Mouse (Mus musculus) myocyte (in vitro differentiated cells): ENCODE measurements around the gene Zfp27. TPM values are rescaled to one million over a fixed set of nuclear protein-coding genes. Genes with fewer than 3 reads are reported as not detected.
A peak's percentile ranks its signal among the peaks of the same experiment; 100 is the strongest.
"Not testable (repeated sequence)": the region's sequence is repeated elsewhere in the genome, so short reads cannot be mapped to it uniquely, and the experiment has no call there.

Source experiments
- H3K27me3 ChIP-seq: one replicate; pipeline ENCODE4 v1.6.1; 2011; ENCODE audit not compliant: control insufficient read depth, insufficient read depth, insufficient read length
- H3K36me3 ChIP-seq: one replicate; pipeline ENCODE4 v1.6.1; 2011; ENCODE audit not compliant: control insufficient read depth, insufficient read depth
- H3K4me2 ChIP-seq: one replicate; pipeline ENCODE4 v1.6.1; 2011; ENCODE audit warnings: low read depth, control low read depth
- H3K4me3 ChIP-seq: one replicate; pipeline ENCODE4 v1.5.1; 2011; ENCODE audit warnings: mild to moderate bottlenecking, control low read depth, moderate library complexity
- H3K79me2 ChIP-seq: one replicate; pipeline ENCODE4 v1.6.1; 2011; ENCODE audit not compliant: control insufficient read depth, insufficient read depth
- H3ac ChIP-seq: one replicate; pipeline ENCODE4 v1.6.1; 2011; ENCODE audit not compliant: control insufficient read depth, insufficient read length
- CEBPB ChIP-seq: IDR thresholded peaks from 2 replicates; pipeline ENCODE4 v1.6.1; 2011; ENCODE audit warnings: mild to moderate bottlenecking, moderate library complexity; ENCODE audit not compliant: poor library complexity, insufficient read depth, severe bottlenecking
- E2F4 ChIP-seq: IDR thresholded peaks from one replicate; pipeline ENCODE4 v1.6.1; 2011; ENCODE audit warnings: mild to moderate bottlenecking, control low read depth, moderate library complexity; ENCODE audit not compliant: insufficient read depth
- MAX ChIP-seq: IDR thresholded peaks from one replicate; pipeline ENCODE4 v1.6.1; 2011; ENCODE audit warnings: low read depth, mild to moderate bottlenecking, control low read depth
- MYOD1 ChIP-seq, 3 experiments: IDR thresholded peaks; one replicate each; pipeline ENCODE4 v1.6.1; 2011; ENCODE audit warnings: control low read depth in 2 of 3, low read depth in 2 of 3, mild to moderate bottlenecking in 2 of 3, moderate library complexity in 1 of 3; ENCODE audit not compliant: insufficient read length in 2 of 3, control insufficient read depth in 1 of 3
- MYOG ChIP-seq, 3 experiments: IDR thresholded peaks; one replicate each; pipeline ENCODE4 v1.6.1; 2011; ENCODE audit warnings: control low read depth in 2 of 3, low read depth in 2 of 3, mild to moderate bottlenecking in 2 of 3; ENCODE audit not compliant: insufficient read length in 2 of 3, control insufficient read depth in 1 of 3, insufficient read depth in 1 of 3
- POLR2A ChIP-seq: IDR thresholded peaks from one replicate; pipeline ENCODE4 v1.6.1; 2011; ENCODE audit warnings: low read depth, mild to moderate bottlenecking, control low read depth, moderate library complexity; ENCODE audit not compliant: insufficient read length
- POLR2AphosphoS2 ChIP-seq: IDR thresholded peaks from one replicate; pipeline ENCODE4 v1.6.1; 2011; ENCODE audit warnings: low read depth, control low read depth; ENCODE audit not compliant: insufficient read length
- REST ChIP-seq: IDR thresholded peaks from one replicate; pipeline ENCODE4 v1.6.1; 2011; ENCODE audit warnings: mild to moderate bottlenecking, control low read depth, moderate library complexity; ENCODE audit not compliant: insufficient read depth, insufficient read length
- SRF ChIP-seq: IDR thresholded peaks from one replicate; pipeline ENCODE4 v1.6.1; 2011; ENCODE audit warnings: low read depth; ENCODE audit not compliant: control insufficient read depth, insufficient read length
- TCF12 ChIP-seq: IDR thresholded peaks from one replicate; pipeline ENCODE4 v1.6.1; 2011; ENCODE audit warnings: mild to moderate bottlenecking, control low read depth; ENCODE audit not compliant: poor library complexity, insufficient read depth, severe bottlenecking
- TCF3 ChIP-seq: IDR thresholded peaks from one replicate; pipeline ENCODE4 v1.6.1; 2011; ENCODE audit warnings: low read depth, control low read depth; ENCODE audit not compliant: insufficient read length
- USF1 ChIP-seq: IDR thresholded peaks from one replicate; pipeline ENCODE4 v1.6.1; 2011; ENCODE audit warnings: low read depth, mild to moderate bottlenecking, control low read depth, moderate library complexity
- polyA plus RNA-seq: library from polyadenylated mRNA; unstranded; fragments of >200 nt; fragmentation: generic; extraction: Trizol; gene quantifications from one replicate; pipeline ENCODE4 v1.2.1, GENCODE M21; 2012; ENCODE audit warnings: missing spikeins

The Zfp27 gene
- polyA plus RNA-seq, 1 experiment: 3.9 TPM

DNA sequence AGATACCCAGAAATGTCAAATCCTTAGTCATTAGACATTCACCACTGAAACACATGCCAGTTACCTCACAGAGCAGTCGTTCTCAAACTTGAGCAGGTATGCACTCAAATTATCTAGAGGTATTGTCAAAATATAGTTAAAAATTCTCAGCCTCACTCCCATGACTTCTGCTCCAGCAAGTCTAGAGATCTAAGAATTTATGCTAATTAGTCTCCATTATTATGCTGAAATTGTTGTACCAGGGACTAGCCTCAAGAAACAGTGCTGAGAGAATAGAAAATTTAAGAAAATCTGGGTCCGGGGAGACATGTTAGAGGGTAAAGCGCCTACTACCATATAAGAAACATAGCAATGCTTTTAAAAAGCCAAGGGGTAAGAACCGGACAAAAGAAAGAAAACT is 2.3 kb downstream of the Zfp27 start:
- TF ChIP-seq POLR2A: no peak
- TF ChIP-seq SRF: no peak
- no peak for TF ChIP-seq POLR2AphosphoS2
- TF ChIP-seq TCF12: no peak
- TF ChIP-seq USF1: no peak
- TF ChIP-seq E2F4: no peak
- Histone ChIP-seq H3K4me3 (no peak overlapping the region), H3ac (no peak overlapping the region), H3K27me3 (no peaks in the 10 kb centered on the region), H3K79me2 (peaks cover 12% of the 10 kb centered on the region), H3K36me3 (no peaks in the 10 kb centered on the region), H3K4me2 (no peak overlapping the region)

DNA sequence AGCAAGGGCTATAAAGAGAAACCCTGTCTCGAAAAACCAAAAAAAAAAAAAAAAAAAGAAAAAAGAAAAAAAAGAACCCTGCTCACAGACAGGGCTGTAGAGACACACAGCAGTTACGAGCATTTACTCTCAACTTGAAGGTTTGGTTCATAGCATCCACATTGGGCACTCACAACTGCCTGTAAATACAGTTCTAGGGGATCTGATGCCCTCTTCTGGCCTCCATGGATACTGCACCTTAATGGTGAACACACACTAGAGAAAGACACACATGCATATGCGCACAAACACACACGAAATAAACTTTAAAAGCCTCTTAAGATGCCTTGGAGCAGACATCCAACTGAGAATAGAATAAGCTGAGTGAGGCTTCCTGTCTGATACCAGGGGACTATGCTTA is 8.0 kb downstream of the Zfp27 start:
- Histone ChIP-seq H3K27me3 (no peaks in the 10 kb centered on the region), H3K36me3 (peaks cover 37% of the 10 kb centered on the region), H3ac (no peak overlapping the region), H3K4me3 (no peak overlapping the region), H3K4me2 (no peak overlapping the region), H3K79me2 (no peaks in the 10 kb centered on the region)
- no peak for TF ChIP-seq E2F4
- no peak for TF ChIP-seq CEBPB
- TF ChIP-seq MYOD1 (IDR thresholded peaks at IDR 0.05; ENCODE audit: control insufficient read depth in 1 of 3, insufficient read length in 2 of 3, low read depth in 2 of 3): no peak
- TF ChIP-seq REST: no peak

DNA sequence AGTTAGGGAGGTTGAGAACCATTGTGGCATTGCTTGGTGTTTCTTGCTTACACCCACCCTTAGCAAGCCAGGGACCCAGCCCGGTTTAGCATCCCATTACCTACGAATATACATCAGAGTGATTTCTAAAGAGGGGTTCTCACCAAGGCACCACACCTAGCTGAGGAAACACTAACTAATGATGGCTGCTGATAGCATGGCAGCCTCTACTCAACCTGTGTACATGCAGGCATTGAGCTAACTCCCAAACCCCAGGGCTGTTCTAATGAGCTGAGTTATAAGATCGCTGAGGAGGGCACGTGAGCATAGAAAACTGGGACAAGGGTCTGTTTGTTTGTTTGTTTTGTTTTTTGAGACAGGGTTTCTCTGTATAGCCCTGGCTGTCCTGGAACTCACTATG is 13.6 kb downstream of the Zfp27 start:
- TF ChIP-seq CEBPB: no peak
- TF ChIP-seq POLR2AphosphoS2: no peak
- TF ChIP-seq MYOD1 (IDR thresholded peaks at IDR 0.05; ENCODE audit: control insufficient read depth in 1 of 3, insufficient read length in 2 of 3, low read depth in 2 of 3): no peak
- no peak for TF ChIP-seq TCF12
- no peak for TF ChIP-seq POLR2A
- no peak for TF ChIP-seq SRF
- TF ChIP-seq MYOG (IDR thresholded peaks at IDR 0.05; ENCODE audit: control insufficient read depth in 1 of 3, insufficient read depth in 1 of 3, insufficient read length in 2 of 3, low read depth in 2 of 3): no peak
- no peak for TF ChIP-seq TCF3
- TF ChIP-seq MAX: no peak
- TF ChIP-seq USF1: no peak
- Histone ChIP-seq H3K79me2 (no peaks in the 10 kb centered on the region), H3ac (no peak overlapping the region), H3K4me2 (no peak overlapping the region), H3K36me3 (peaks cover 39% of the 10 kb centered on the region), H3K27me3 (no peaks in the 10 kb centered on the region), H3K4me3 (no peak overlapping the region)

DNA sequence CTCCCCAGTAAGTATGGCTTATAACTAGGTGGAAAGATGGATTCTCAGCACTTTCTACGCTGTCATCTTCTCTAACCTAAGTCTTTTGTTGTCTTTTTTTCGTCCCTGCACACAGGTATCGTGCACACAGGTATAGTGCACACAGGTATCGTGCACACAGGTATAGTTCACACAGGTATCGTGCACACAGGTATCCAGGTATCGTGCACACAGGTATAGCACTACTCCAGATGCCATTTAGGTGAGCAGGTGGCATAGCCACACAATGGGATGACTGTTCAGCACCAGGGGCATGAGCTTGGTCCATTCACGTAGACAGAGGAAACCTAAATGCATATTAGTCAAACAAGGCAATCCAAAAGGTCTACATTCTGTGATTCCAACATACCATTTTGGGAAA is 15.9 kb downstream of the Zfp27 start:
- H3K4me2 ChIP-seq: no peak overlapping the region
- H3K36me3 ChIP-seq: peaks cover 23% of the 10 kb centered on the region
- TF ChIP-seq TCF12 (no peak), POLR2AphosphoS2 (peak; percentile 59)

DNA sequence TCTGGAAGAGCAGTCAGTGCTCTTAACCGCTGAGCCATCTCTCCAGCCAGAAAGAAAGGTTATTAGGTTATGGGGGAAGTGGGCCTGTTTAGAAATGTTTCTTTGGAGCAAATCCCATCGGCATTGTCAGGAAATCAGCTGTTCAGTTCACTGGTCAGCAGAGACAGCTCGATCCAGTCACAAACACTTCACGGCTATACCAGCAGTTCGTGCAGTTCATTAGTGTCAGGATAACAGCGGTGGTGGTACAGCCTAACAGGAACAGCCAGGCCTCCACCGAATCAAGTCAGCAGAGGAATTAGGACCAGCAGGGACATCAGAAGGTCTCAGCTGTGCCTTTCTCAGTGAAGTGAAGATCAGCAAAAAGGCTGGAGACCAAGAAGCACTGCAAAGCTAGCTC is 25.5 kb downstream of the Zfp27 start:
- H3K36me3 ChIP-seq: no peaks in the 10 kb centered on the region
- TF ChIP-seq POLR2A (no peak), REST (no peak), SRF (no peak), CEBPB (no peak), MYOG (IDR thresholded peaks at IDR 0.05; ENCODE audit: control insufficient read depth in 1 of 3, insufficient read depth in 1 of 3, insufficient read length in 2 of 3, low read depth in 2 of 3) (no peak), MYOD1 (IDR thresholded peaks at IDR 0.05; ENCODE audit: control insufficient read depth in 1 of 3, insufficient read length in 2 of 3, low read depth in 2 of 3) (no peak), MAX (no peak), POLR2AphosphoS2 (no peak), E2F4 (no peak), TCF12 (no peak), USF1 (no peak), TCF3 (no peak)
- H3K27me3 ChIP-seq: no peaks in the 10 kb centered on the region
- H3ac ChIP-seq: no peak overlapping the region
- no peak overlapping the region for H3K4me2 ChIP-seq
- no peaks in the 10 kb centered on the region for H3K79me2 ChIP-seq
- no peak overlapping the region for H3K4me3 ChIP-seq

More for the DNA sequence above, 15.9 kb downstream of the Zfp27 start:
- H3ac ChIP-seq: no peak overlapping the region
- H3K79me2 ChIP-seq: no peaks in the 10 kb centered on the region
- H3K4me3 ChIP-seq: no peak overlapping the region
- no peaks in the 10 kb centered on the region for H3K27me3 ChIP-seq

DNA sequence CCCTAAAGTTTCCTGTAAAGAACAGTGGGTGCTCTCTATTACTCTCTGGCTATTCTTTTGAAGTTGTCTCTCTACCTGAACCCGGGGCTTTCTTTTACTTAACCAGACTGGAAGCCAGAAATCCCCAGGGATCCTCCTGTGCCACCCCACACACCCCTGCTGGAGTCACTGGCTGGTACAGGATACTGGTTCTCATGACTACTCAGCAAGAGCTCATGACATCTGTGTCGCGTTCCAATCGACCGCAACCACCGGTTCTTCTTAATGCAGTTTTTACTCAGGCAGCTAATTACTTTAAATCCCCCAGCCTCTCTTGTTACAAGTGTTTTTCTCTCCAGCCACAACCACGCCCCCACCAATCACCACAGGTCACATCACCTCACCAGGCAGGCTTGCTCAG is 26.3 kb downstream of the Zfp27 start:
- TF ChIP-seq MAX (no peak), TCF12 (no peak), REST (no peak), MYOD1 (IDR thresholded peaks at IDR 0.05; ENCODE audit: control insufficient read depth in 1 of 3, insufficient read length in 2 of 3, low read depth in 2 of 3) (no peak), MYOG (IDR thresholded peaks at IDR 0.05; ENCODE audit: control insufficient read depth in 1 of 3, insufficient read depth in 1 of 3, insufficient read length in 2 of 3, low read depth in 2 of 3) (no peak), POLR2A (no peak), CEBPB (no peak), POLR2AphosphoS2 (no peak)
- H3K4me3 ChIP-seq: no peak overlapping the region
- H3ac ChIP-seq: no peak overlapping the region
- peaks cover 8% of the 10 kb centered on the region for H3K36me3 ChIP-seq
- H3K27me3 ChIP-seq: no peaks in the 10 kb centered on the region
- no peaks in the 10 kb centered on the region for H3K79me2 ChIP-seq
- no peak overlapping the region for H3K4me2 ChIP-seq

DNA sequence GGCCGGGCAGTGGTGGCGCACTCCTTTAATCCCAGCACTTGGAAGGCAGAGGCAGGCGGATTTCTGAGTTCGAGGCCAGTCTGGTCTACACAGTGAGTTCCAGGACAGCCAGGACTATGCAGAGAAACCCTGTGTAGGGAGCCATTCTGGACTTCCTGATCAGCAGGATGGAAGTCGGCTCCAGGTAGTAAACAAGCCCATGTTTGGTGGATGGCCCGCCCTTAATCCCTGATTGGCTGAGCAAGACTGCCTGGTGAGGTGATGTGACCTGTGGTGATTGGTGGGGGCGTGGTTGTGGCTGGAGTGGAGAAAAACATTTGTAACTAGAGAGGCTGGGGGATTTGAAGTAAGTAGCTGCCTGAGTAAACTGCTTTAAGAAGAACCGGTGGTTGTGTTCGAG is 28.8 kb downstream of the Zfp27 start:
- peaks cover 17% of the 10 kb centered on the region for H3K36me3 ChIP-seq

More for the DNA sequence above, 28.8 kb downstream of the Zfp27 start:
- not testable (repeated sequence) for H3K27me3 ChIP-seq, H3K4me3 ChIP-seq, H3K4me2 ChIP-seq, H3K79me2 ChIP-seq, H3ac ChIP-seq
